Mouse (Mus musculus): ENCODE results near the gene Taar7a.

The Taar7a gene

GRCm38 (mm10) chr10:23942465-23942864 is 50.8 kb downstream of the Taar7a start:
- peak in 1 of 2 experiments; percentile 13 for DNase-seq
